Mouse (Mus musculus) forebrain, embryonic 16.5 days (tissue): ENCODE measurements at regions not wholly inside any gene's neighbourhood (a gene's known extent, or its start where the extent isn't known, plus 50 kb on each side); places are given as distances from the start of the nearest gene placed in this dataset.

Source experiments
- ATAC-seq: fragments of 200-750 bp; cut with Nextera tagmentation; 2 replicates; pipeline ENCODE4 v1.8.0; 2017; ENCODE audit warnings: mild to moderate bottlenecking, moderate library complexity
- H3K27ac ChIP-seq: fragments of 300-500 bp; sonication (generic); 2 replicates; pipeline ENCODE4 v1.5.1; 2014; ENCODE audit warnings: low read length, control low read depth
- H3K27me3 ChIP-seq: fragments of 300-500 bp; sonication (generic); replicated peaks from 2 replicates; pipeline ENCODE4 v1.6.1; 2014; ENCODE audit warnings: low read length; ENCODE audit not compliant: control insufficient read depth, insufficient read depth
- H3K36me3 ChIP-seq: fragments of 300-500 bp; sonication (generic); 2 replicates; pipeline ENCODE4 v1.6.1; 2014; ENCODE audit not compliant: control insufficient read depth, insufficient read depth
- H3K4me1 ChIP-seq: fragments of 300-500 bp; sonication (generic); replicated peaks from 2 replicates; pipeline ENCODE4 v1.6.1; 2014; ENCODE audit warnings: low read length; ENCODE audit not compliant: control insufficient read depth, insufficient read depth
- H3K4me2 ChIP-seq: fragments of 300-500 bp; sonication (generic); 2 replicates; pipeline ENCODE4 v1.6.1; 2014; ENCODE audit warnings: mild to moderate bottlenecking, low read length, control low read depth
- H3K4me3 ChIP-seq: fragments of 300-500 bp; sonication (generic); replicated peaks from 2 replicates; pipeline ENCODE4 v1.5.1; 2014; ENCODE audit warnings: mild to moderate bottlenecking, low read length, control low read depth
- H3K9ac ChIP-seq: fragments of 300-500 bp; sonication (generic); replicated peaks from 2 replicates; pipeline ENCODE4 v1.6.1; 2014; ENCODE audit warnings: low read depth, low read length, control low read depth
- H3K9me3 ChIP-seq: fragments of 300-500 bp; sonication (generic); 2 replicates; pipeline ENCODE4 v1.6.1; 2016; ENCODE audit warnings: low read length; ENCODE audit not compliant: control insufficient read depth
- WGBS: fragments of 180-500 bp; shearing (Covaris S2); extraction: QIAGEN DNeasy Blood & Tissue Kit; methylation state at CpG from one replicate; pipeline ENCODE4 v1.1.7; 2014; 5-methylcytosine and 5-hydroxymethylcytosine counted together

DNA sequence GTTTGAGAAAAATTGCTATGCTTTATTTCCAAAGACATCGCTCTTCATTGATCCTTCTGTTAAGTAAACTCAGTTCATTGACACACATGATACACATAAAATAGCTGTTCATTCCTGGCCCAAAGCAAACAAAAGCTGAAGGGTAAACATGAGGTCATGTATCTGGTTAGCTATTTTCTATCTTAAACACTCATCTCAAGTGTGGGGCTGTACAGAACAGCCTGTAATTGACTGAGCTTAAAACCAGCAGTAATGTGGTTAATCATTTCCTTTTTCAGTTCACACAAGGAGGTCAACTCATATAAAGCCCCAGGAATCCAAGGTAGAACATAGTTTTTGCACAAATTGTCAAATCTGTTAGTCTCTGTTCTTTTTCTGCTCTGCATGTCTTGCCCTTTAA lies 94.5 kb downstream of the Cldn17 start:
- H3K9ac ChIP-seq: no peak overlapping the region
- WGBS: 88% methylated on average over 1 of the region's 1 CpGs
- no peak for ATAC-seq
- peaks cover 5% of the 10 kb centered on the region; the same call in 1 of the 2 replicates for H3K4me1 ChIP-seq
- no peak overlapping the region for H3K27ac ChIP-seq
- H3K27me3 ChIP-seq: peaks cover 10% of the 10 kb centered on the region; the same call in 1 of the 2 replicates
- H3K9me3 ChIP-seq: no peaks in the 10 kb centered on the region
- no peak overlapping the region for H3K4me3 ChIP-seq
- no peaks in the 10 kb centered on the region for H3K36me3 ChIP-seq
- no peak overlapping the region for H3K4me2 ChIP-seq

DNA sequence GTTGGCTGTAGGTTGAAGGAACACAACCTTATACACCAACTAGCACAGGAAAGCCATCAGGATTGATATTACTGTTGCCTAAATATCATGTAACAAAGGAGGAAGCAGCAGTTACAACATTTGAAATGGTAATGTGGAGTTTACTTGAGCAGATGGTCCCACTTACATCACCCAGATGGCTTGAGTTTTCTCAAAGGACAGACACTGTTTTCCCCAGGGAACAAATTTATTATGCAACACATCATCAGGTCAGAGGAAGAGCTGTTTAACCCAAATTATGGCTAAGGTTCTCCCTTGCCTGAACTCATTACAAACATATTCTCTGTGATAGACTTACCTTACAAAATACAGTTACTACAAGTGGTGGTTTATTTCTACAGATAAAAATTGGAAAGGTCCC lies 98.6 kb downstream of the Cldn17 start:
- Histone ChIP-seq H3K27me3 (peaks cover 5% of the 10 kb centered on the region; the same call in 1 of the 2 replicates), H3K4me1 (peaks cover 5% of the 10 kb centered on the region; the same call in 1 of the 2 replicates), H3K27ac (no peak overlapping the region), H3K9ac (no peak overlapping the region), H3K4me3 (no peak overlapping the region), H3K9me3 (no peaks in the 10 kb centered on the region), H3K36me3 (no peaks in the 10 kb centered on the region), H3K4me2 (no peak overlapping the region)
- ATAC-seq: peak; percentile 92

DNA sequence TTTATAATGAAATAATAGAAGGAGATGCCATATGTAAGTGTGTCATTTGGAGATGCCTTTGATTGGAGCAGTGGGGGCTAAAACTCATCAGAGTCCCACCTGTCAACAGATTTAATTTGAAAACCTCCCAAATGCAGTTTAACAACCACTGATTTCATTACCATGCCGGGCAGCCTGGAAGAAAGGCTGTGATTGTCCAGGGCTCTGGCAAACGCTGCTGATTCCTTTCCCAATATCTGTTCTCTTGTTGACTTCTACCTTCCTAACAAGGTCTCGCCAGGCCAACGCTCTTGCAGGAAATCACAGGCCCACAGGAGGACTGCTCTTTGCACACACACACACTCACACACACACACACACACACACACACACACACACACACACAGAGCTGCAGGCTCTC lies 102.4 kb downstream of the Cldn17 start:
- ATAC-seq: no peak
- no peak overlapping the region for H3K4me3 ChIP-seq
- H3K36me3 ChIP-seq: no peaks in the 10 kb centered on the region
- no peak overlapping the region for H3K4me2 ChIP-seq
- peaks cover 5% of the 10 kb centered on the region; the same call in 1 of the 2 replicates for H3K4me1 ChIP-seq
- no peak overlapping the region for H3K9ac ChIP-seq
- WGBS: 64% methylated on average over 4 of the region's 4 CpGs
- no peaks in the 10 kb centered on the region for H3K27me3 ChIP-seq
- no peak overlapping the region for H3K27ac ChIP-seq
- no peaks in the 10 kb centered on the region for H3K9me3 ChIP-seq

DNA sequence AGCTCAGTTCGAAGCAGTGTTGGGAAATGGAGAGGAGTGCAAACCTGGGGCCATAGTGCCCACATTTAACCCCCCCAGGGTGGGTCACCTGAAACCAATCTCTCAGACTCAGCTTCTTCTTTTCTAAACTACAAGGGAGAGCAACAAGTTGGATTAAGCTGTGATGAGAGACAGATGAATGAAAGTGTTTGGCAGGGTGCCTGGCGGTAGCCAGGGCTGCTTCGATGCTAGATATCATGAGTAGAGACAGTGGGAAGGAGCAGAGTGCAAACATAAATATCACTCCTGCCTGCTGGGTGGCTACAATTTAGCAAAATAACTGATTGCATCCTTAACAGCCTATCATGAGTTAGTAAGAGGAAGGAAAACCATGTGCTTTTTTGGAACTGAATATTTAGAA lies 106.9 kb downstream of the Cldn17 start:
- 47% methylated on average over 3 of the region's 3 CpGs for WGBS
- Histone ChIP-seq H3K4me2 (no peak overlapping the region), H3K9ac (no peak overlapping the region), H3K36me3 (no peaks in the 10 kb centered on the region), H3K4me1 (no peaks in the 10 kb centered on the region), H3K4me3 (no peak overlapping the region), H3K27ac (no peak overlapping the region), H3K9me3 (0 out of 2 replicates have a peak, but pooled peaks cover 3% of the 10 kb centered on the region), H3K27me3 (no peaks in the 10 kb centered on the region)
- ATAC-seq: no peak

DNA sequence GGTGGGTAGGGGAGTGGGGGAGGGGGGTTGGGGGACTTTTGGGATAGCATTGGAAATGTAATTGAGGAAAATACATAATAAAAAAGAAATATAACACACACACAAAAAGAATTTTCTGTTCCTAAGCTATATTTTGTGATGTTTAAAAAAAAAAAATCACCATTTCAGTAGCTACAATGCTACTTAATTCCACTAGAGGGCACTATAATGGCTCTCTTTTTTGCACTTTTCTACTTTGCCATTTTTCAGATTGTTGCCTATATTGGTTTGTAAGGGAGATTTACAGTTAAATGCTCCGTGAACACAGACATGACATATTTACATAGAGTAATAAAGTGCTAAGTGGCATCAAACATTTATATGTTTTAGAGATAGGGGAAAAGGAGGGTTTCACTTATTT lies 102.7 kb upstream of the Grik1 start:
- Histone ChIP-seq H3K27ac (no peak overlapping the region), H3K9me3 (0 out of 2 replicates have a peak, but pooled peaks cover 3% of the 10 kb centered on the region), H3K36me3 (no peaks in the 10 kb centered on the region), H3K4me1 (no peaks in the 10 kb centered on the region), H3K4me2 (no peak overlapping the region), H3K27me3 (no peaks in the 10 kb centered on the region), H3K9ac (no peak overlapping the region), H3K4me3 (no peak overlapping the region)
- ATAC-seq: no peak
- 51% methylated on average over 1 of the region's 1 CpGs for WGBS

DNA sequence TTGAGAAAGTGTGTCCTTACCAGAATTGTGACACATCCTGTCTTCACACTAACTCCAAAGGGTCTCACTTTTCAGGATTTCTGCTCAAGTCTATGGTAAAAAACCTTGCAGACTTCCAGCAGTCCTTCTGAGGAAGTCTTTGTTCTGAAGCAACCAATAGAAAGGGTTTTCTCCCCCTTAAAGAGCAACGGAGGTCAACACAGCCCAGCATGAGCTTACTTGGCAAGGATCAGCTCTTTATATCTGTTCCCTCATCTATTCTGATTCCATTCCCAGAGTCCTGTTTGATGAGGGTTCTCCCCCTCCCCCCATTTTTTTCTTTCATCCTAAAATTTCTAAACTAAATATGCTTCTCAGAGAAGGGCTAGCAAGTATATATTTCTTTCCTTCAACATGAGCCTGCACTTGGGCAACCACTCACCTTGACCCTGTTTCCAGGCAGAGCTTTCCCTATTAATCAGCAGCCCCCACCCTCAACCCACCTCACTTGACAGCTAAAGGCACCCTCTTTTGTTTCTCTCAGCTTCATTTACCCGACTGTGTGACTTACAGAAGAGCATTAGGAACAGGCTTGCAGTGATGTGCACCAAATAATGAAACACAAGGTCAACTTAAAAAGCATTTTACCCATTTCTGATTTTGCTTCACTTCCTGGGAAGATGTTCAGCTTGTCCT lies 91.7 kb upstream of the Grik1 start:
- 2% methylated on average over 2 of the region's 2 CpGs for WGBS

DNA sequence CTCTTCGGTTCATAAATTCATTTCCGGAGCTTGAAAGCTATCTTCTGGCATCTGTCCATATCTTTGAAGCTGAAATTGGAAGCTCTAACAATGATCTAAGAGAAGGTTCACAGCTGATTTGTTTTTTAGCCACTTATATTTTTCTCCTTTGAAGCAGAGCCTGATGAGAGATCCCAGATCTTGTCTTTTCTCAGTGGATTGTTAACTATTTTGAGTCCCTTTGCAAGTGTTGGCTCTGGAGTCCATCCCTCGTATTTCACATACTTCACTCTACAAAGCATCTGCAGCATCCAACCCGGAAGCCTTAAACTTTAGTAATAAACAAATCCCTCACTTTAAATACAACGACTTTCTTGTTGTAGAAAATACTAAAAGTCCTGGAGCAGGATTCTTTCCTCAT lies 85.6 kb upstream of the Grik1 start:
- 75% methylated on average over 5 of the region's 5 CpGs for WGBS
- Histone ChIP-seq H3K4me2 (no peak overlapping the region), H3K27ac (no peak overlapping the region), H3K4me1 (no peaks in the 10 kb centered on the region), H3K27me3 (no peaks in the 10 kb centered on the region), H3K4me3 (no peak overlapping the region), H3K9me3 (no peaks in the 10 kb centered on the region), H3K9ac (no peak overlapping the region), H3K36me3 (no peaks in the 10 kb centered on the region)
- no peak for ATAC-seq

More for the DNA sequence above, 91.7 kb upstream of the Grik1 start:
- Histone ChIP-seq H3K4me2 (no peak overlapping the region), H3K27me3 (no peaks in the 10 kb centered on the region), H3K27ac (no peak overlapping the region), H3K4me1 (no peaks in the 10 kb centered on the region), H3K36me3 (no peaks in the 10 kb centered on the region), H3K9me3 (no peaks in the 10 kb centered on the region), H3K9ac (no peak overlapping the region), H3K4me3 (no peak overlapping the region)
- ATAC-seq: no peak

DNA sequence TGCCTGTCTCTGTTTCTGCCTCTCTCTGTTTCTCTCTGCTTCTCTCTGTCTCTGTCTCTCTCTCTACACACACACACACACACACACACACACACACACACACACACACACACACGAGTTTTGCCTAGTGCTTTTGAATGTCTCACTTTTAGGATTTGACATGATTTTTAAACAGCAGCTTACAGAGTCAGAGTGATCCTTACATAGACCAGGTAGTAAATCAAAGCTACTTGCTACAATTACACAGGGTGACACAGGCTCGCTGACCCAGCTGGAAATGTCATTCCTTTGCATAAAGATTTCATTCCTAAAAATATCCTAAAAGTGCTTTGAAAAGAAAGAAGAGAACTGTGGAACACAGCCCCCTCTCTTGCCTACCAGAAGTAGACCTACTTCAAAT lies 84.5 kb upstream of the Grik1 start:
- no peak overlapping the region for H3K9ac ChIP-seq
- H3K4me3 ChIP-seq: no peak overlapping the region
- H3K9me3 ChIP-seq: no peaks in the 10 kb centered on the region
- WGBS: 60% methylated on average over 2 of the region's 2 CpGs
- H3K4me1 ChIP-seq: no peaks in the 10 kb centered on the region
- no peak for ATAC-seq
- H3K27ac ChIP-seq: no peak overlapping the region
- H3K36me3 ChIP-seq: no peaks in the 10 kb centered on the region
- H3K27me3 ChIP-seq: no peaks in the 10 kb centered on the region
- no peak overlapping the region for H3K4me2 ChIP-seq

DNA sequence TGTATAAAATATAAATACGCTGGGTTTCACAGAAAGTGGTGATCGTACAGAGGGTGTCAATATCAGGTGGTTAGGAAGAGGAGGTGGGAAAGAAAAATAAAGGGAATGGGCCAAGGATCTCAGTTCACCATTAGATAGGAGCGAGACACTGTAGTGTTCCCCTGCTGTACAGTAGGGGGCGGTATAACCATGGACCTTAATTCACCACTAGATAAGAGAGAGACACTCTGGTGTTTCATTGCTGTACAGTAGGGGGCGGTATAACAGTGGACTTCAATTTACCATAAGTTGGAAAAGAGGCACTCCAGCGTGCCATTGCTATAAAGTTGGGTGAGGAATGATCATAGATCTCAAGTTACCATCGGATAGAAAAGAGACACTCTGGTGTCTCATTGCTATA lies 82.0 kb upstream of the Grik1 start:
- Histone ChIP-seq H3K9ac (no peak overlapping the region), H3K27me3 (no peaks in the 10 kb centered on the region), H3K4me1 (no peaks in the 10 kb centered on the region), H3K27ac (no peak overlapping the region), H3K4me3 (no peak overlapping the region), H3K9me3 (no peaks in the 10 kb centered on the region), H3K36me3 (no peaks in the 10 kb centered on the region), H3K4me2 (no peak overlapping the region)
- 34% methylated on average over 7 of the region's 7 CpGs for WGBS
- peak; percentile 65 for ATAC-seq

DNA sequence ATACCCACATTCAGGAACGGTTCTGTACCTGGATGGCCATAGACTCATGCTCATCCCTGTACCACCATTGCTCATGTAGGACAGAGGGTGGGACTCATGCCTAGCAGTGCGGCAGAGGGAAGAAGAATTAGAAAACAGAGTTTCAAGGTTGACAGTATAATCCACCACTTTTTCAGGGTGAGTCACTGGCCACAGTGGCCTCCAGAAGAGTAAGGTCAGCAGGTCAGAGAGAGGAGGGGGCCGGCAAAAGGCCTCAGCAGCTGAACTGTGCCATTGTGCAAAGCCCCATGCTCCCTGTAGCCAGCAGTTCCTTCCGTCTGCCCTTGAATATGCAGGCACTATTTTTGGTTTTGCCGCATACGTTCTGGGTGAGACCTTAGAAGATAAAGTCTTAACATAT lies 78.1 kb upstream of the Grik1 start:
- ATAC-seq: no peak
- 74% methylated on average over 6 of the region's 6 CpGs for WGBS

More for the DNA sequence above, 78.1 kb upstream of the Grik1 start:
- no peaks in the 10 kb centered on the region for H3K4me1 ChIP-seq
- H3K27me3 ChIP-seq: no peaks in the 10 kb centered on the region
- no peak overlapping the region for H3K9ac ChIP-seq
- H3K36me3 ChIP-seq: no peaks in the 10 kb centered on the region
- no peaks in the 10 kb centered on the region for H3K9me3 ChIP-seq
- no peak overlapping the region for H3K4me3 ChIP-seq
- no peak overlapping the region for H3K27ac ChIP-seq
- H3K4me2 ChIP-seq: no peak overlapping the region
